Mouse (Mus musculus) layer of hippocampus, postnatal 10 days (tissue): ENCODE data around the gene Arglu1. TPM values are rescaled to one million over a fixed set of nuclear protein-coding genes. Genes with fewer than 3 reads are reported as not detected.

Experiments
- DNase-seq, 2 experiments: peaks; one replicate each; pipeline ENCODE4 v3.0.0; 2021; ENCODE audit warnings: low spot score in 2 of 2
- long read RNA-seq: library from polyadenylated mRNA; stranded (forward); transcript quantifications from one replicate; pipeline ENCODE4 v2.0.0, GENCODE M21; 2023
- total RNA-seq, 2 experiments: library from RNA; stranded (reverse); gene quantifications; 2 replicates each; pipeline ENCODE4 v1.2.3; 2021

The Arglu1 gene
- 100 to 1,000 TPM; 118 to 122 TPM for total RNA-seq
- long read RNA-seq, transcript Arglu1-201 (4 exons, 3,197 nt): major isoform, 58 of 135 reads
- long read RNA-seq, partial matches to known transcripts: 4 of 135 reads
- long read RNA-seq, other reads (novel, unspliced or antisense): 71 of 135 reads

- DNase-seq: peak; percentile 97 to 99
Measured at GRCm38 (mm10) chr8:8690146-8691092, at the start of gene Arglu1. Gene Arglu1, minus strand, starts transcription at chr8:8690521.

- DNase-seq: no peak
Measured at GRCm38 (mm10) chr8:8737271-8737670, 47.0 kb upstream of the Arglu1 start.

- DNase-seq: no peak
Measured at GRCm38 (mm10) chr8:8736826-8737225, 46.5 kb upstream of the Arglu1 start.

- DNase-seq: no peak
Measured at GRCm38 (mm10) chr8:8733804-8734203, 43.5 kb upstream of the Arglu1 start.

GRCm38 (mm10) chr8:8728643-8729042 is 38.3 kb upstream of the Arglu1 start:
- peak; percentile 22 to 32 for DNase-seq

GRCm38 (mm10) chr8:8726547-8726946 is 36.2 kb upstream of the Arglu1 start:
- DNase-seq: no peak

GRCm38 (mm10) chr8:8704813-8705212 is 14.5 kb upstream of the Arglu1 start:
- DNase-seq: no peak

- no peak for DNase-seq
Measured at GRCm38 (mm10) chr8:8703668-8704067, 13.3 kb upstream of the Arglu1 start.

- DNase-seq: no peak
Measured at GRCm38 (mm10) chr8:8700821-8701220, 10.5 kb upstream of the Arglu1 start.

- no peak for DNase-seq
Measured at GRCm38 (mm10) chr8:8700229-8700628, 9.9 kb upstream of the Arglu1 start.

- peak; percentile 65 to 74 for DNase-seq
Measured at GRCm38 (mm10) chr8:8689454-8690145, 721 bp downstream of the Arglu1 start.

- DNase-seq: no peak
Measured at GRCm38 (mm10) chr8:8688823-8689453, 1.4 kb downstream of the Arglu1 start.

- no peak for DNase-seq
Measured at GRCm38 (mm10) chr8:8685517-8685916, 4.8 kb downstream of the Arglu1 start.

- no peak for DNase-seq
Measured at GRCm38 (mm10) chr8:8682697-8683096, 7.6 kb downstream of the Arglu1 start.

- DNase-seq: no peak
Measured at GRCm38 (mm10) chr8:8678236-8678635, 12.1 kb downstream of the Arglu1 start.

GRCm38 (mm10) chr8:8674864-8675263 is 15.5 kb downstream of the Arglu1 start:
- no peak for DNase-seq

GRCm38 (mm10) chr8:8661759-8662138 is 28.6 kb downstream of the Arglu1 start:
- DNase-seq: peak; percentile 95

- peak; percentile 98 to 99 for DNase-seq
Measured at GRCm38 (mm10) chr8:8661103-8661758, 29.1 kb downstream of the Arglu1 start, which contains the start of gene Efnb2. Gene Efnb2, minus strand, starts transcription at chr8:8661242.

- no peak for DNase-seq
Measured at GRCm38 (mm10) chr8:8660307-8661098, 29.8 kb downstream of the Arglu1 start.
